Mouse (Mus musculus): ENCODE data around the gene Hmcn1.

- no peak for TF ChIP-seq POLR2A (IDR thresholded peaks at IDR 0.05; ENCODE audit: insufficient read length, low read depth)
- no peak for TF ChIP-seq MAX (IDR thresholded peaks at IDR 0.05; ENCODE audit: low read depth)
- no peak for TF ChIP-seq TCF12 (IDR thresholded peaks at IDR 0.05; ENCODE audit: insufficient read depth, poor library complexity, severe bottlenecking)
- no peak for TF ChIP-seq E2F4 (IDR thresholded peaks at IDR 0.05; ENCODE audit: insufficient read depth)
- TF ChIP-seq POLR2AphosphoS2 (IDR thresholded peaks at IDR 0.05; ENCODE audit: insufficient read length, low read depth): no peak
- no peak for TF ChIP-seq MYOD1 (IDR thresholded peaks at IDR 0.05; ENCODE audit: control insufficient read depth in 1 of 3, insufficient read length in 2 of 3, low read depth in 2 of 3)
- no peak for TF ChIP-seq USF1 (IDR thresholded peaks at IDR 0.05; ENCODE audit: low read depth)
- TF ChIP-seq SRF (IDR thresholded peaks at IDR 0.05; ENCODE audit: control insufficient read depth, insufficient read length, low read depth): no peak
- TF ChIP-seq MYOG (IDR thresholded peaks at IDR 0.05; ENCODE audit: control insufficient read depth in 1 of 3, insufficient read depth in 1 of 3, insufficient read length in 2 of 3, low read depth in 2 of 3): no peak
- TF ChIP-seq TCF3 (IDR thresholded peaks at IDR 0.05; ENCODE audit: insufficient read length, low read depth): no peak
- no peak for TF ChIP-seq CEBPB (IDR thresholded peaks at IDR 0.05; ENCODE audit: insufficient read depth, poor library complexity, severe bottlenecking)
Observed at GRCm38 (mm10) chr1:150994612-150995011, 1.4 kb upstream of the Hmcn1 start.

Measured in myocyte (in vitro differentiated cells).